Mouse (Mus musculus): ENCODE measurements around the gene Kcna2. TPM values are rescaled to one million over a fixed set of nuclear protein-coding genes. Genes with fewer than 3 reads are reported as not detected.

Kcna2 gene
- polyA plus RNA-seq, 1 experiment from 2014 or later = 0.46 TPM

DNA sequence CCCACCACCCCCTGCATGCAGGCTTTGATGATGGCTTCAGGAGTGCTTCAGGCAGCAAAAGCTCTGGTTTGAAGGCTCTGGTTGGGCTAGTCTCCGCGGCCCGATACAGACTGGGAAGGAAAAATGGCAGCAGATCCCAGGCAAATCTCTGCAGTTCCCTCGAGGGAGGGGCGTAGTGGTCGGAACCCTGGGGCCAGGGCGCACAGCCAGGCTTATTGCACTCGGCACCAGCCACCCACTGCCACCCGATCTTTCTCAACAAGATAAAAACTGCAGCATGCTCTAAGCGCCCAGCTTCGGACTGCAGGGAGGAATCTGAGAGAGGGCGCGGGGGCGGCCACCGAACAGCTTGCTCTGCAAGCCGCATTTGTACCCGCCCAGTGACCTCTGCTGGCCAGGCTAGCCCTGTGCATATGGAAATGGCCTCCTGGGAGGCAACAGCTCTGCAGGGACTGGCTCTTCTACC is 58.9 kb downstream of the Kcna2 start:
- Histone ChIP-seq H3K27ac (replicated peaks) (no peak overlapping the region), H3K27me3 (peaks cover 17% of the 10 kb centered on the region; the same call in 1 of the 2 replicates), H3K4me2 (replicated peaks) (peak overlapping the region; percentile 51), H3K9me3 (no peaks in the 10 kb centered on the region), H3K4me3 (peak overlapping the region; percentile 31), H3K9ac (replicated peaks) (peak overlapping the region; percentile 43), H3K36me3 (no peaks in the 10 kb centered on the region), H3K4me1 (peaks cover 5% of the 10 kb centered on the region; the same call in 1 of the 2 replicates)
- ATAC-seq (ENCODE audit: low FRiP score, low read depth) = peak; percentile 66
- under 1% methylated on average over 17 of the region's 17 CpGs for WGBS

DNA sequence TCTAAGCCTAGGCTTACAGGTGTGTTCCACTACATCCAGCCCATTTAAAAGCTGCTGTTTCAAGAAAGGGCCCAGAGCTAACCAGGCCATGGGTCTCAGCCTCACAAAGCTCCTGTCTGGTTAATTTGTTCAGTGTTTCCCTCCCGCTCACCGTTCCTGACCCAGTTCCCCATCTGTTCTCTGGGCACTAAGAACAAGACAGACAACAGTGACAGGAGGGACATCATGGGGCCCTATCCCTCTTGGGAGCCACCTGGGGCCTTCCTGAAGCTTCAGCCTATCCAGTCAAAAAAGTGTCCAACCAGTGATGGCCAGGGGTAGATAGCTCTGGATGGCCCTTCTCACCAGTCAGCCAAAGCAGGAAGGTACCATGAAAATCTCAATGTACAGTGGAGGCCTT is 61.8 kb downstream of the Kcna2 start:
- 79% methylated on average over 2 of the region's 2 CpGs for WGBS
- no peak for ATAC-seq (ENCODE audit: low FRiP score, low read depth)

More for the DNA sequence above, 61.8 kb downstream of the Kcna2 start:
- Histone ChIP-seq H3K36me3 (no peaks in the 10 kb centered on the region), H3K27me3 (peaks cover 17% of the 10 kb centered on the region; the same call in 1 of the 2 replicates), H3K4me3 (no peak overlapping the region), H3K27ac (replicated peaks) (no peak overlapping the region), H3K4me2 (replicated peaks) (no peak overlapping the region), H3K9ac (replicated peaks) (no peak overlapping the region), H3K9me3 (no peaks in the 10 kb centered on the region), H3K4me1 (peaks cover 5% of the 10 kb centered on the region; the same call in 1 of the 2 replicates)

Other genes with a start within 250 kb of the Kcna2 start
- 8.9 and 10.1 TPM in 2 replicates for gene Kcna3, start 65.0 kb upstream of the Kcna2 start, polyA plus RNA-seq (2016; fragmentation: Nextera tagmentation; extraction: Ambion mirVana)
- gene Kcna10, start 81.9 kb downstream of the Kcna2 start, polyA plus RNA-seq (2016; fragmentation: Nextera tagmentation; extraction: Ambion mirVana) = not detected in 2 replicates
- not detected in 2 replicates for gene Cym, start 120.6 kb downstream of the Kcna2 start, polyA plus RNA-seq (2016; fragmentation: Nextera tagmentation; extraction: Ambion mirVana)
- not detected in 2 replicates for gene A630076J17Rik, start 129.5 kb downstream of the Kcna2 start, polyA plus RNA-seq (2016; fragmentation: Nextera tagmentation; extraction: Ambion mirVana)
- not detected in 2 replicates for gene Prok1, start 138.6 kb downstream of the Kcna2 start, polyA plus RNA-seq (2016; fragmentation: Nextera tagmentation; extraction: Ambion mirVana)
- 160 and 167 TPM in 2 replicates for gene Lamtor5, start 177.7 kb downstream of the Kcna2 start, polyA plus RNA-seq (2016; fragmentation: Nextera tagmentation; extraction: Ambion mirVana)
- gene Slc16a4, start 190.1 kb downstream of the Kcna2 start, polyA plus RNA-seq (2016; fragmentation: Nextera tagmentation; extraction: Ambion mirVana) = 3.7 TPM in 2 replicates
- gene Rbm15, start 232.5 kb downstream of the Kcna2 start, polyA plus RNA-seq (2016; fragmentation: Nextera tagmentation; extraction: Ambion mirVana) = 15.7 and 17.5 TPM in 2 replicates

Data from midbrain, embryonic 12.5 days (tissue).